Mouse (Mus musculus): ENCODE results near the gene Rab1a.
"Not testable (repeated sequence)": the region's sequence is repeated elsewhere in the genome, so short reads cannot be mapped to it uniquely, and the experiment has no call there.

Rab1a gene

GRCm38 (mm10) chr11:20221671-20222070 lies 20.4 kb downstream of the Rab1a start:
- not testable (repeated sequence) for DNase-seq

- no peak for DNase-seq
Measured at GRCm38 (mm10) chr11:20224196-20224595, 23.0 kb downstream of the Rab1a start.

- no peak for DNase-seq
Measured at GRCm38 (mm10) chr11:20225938-20226337, 24.7 kb downstream of the Rab1a start.

- DNase-seq = no peak
Measured at GRCm38 (mm10) chr11:20228666-20229065, 27.4 kb downstream of the Rab1a start.

- DNase-seq = no peak
Measured at GRCm38 (mm10) chr11:20229311-20229710, 28.1 kb downstream of the Rab1a start.

- DNase-seq = no peak
Measured at GRCm38 (mm10) chr11:20230286-20230685, 29.1 kb downstream of the Rab1a start.

GRCm38 (mm10) chr11:20231128-20231878 lies 30.1 kb downstream of the Rab1a start:
- DNase-seq = peak; percentile 73

- DNase-seq = no peak
Measured at GRCm38 (mm10) chr11:20232016-20232755, 31.0 kb downstream of the Rab1a start.

GRCm38 (mm10) chr11:20234233-20234632 lies 33.0 kb downstream of the Rab1a start:
- no peak for DNase-seq

GRCm38 (mm10) chr11:20237018-20237417 lies 35.8 kb downstream of the Rab1a start:
- no peak for DNase-seq

- no peak for DNase-seq
Measured at GRCm38 (mm10) chr11:20237976-20238375, 36.7 kb downstream of the Rab1a start.

- DNase-seq = peak; percentile 34
Measured at GRCm38 (mm10) chr11:20239279-20239861, 38.1 kb downstream of the Rab1a start.

GRCm38 (mm10) chr11:20240331-20240730 lies 39.1 kb downstream of the Rab1a start:
- no peak for DNase-seq

- DNase-seq = no peak
Measured at GRCm38 (mm10) chr11:20241311-20241710, 40.1 kb downstream of the Rab1a start.

GRCm38 (mm10) chr11:20242366-20243056 lies 41.3 kb downstream of the Rab1a start:
- no peak for DNase-seq

GRCm38 (mm10) chr11:20243214-20243913 lies 42.1 kb downstream of the Rab1a start:
- peak; percentile 58 for DNase-seq

GRCm38 (mm10) chr11:20244336-20245290 lies 43.4 kb downstream of the Rab1a start:
- DNase-seq = no peak

- no peak for DNase-seq
Measured at GRCm38 (mm10) chr11:20245316-20245715, 44.1 kb downstream of the Rab1a start.

- no peak for DNase-seq
Measured at GRCm38 (mm10) chr11:20246616-20247015, 45.4 kb downstream of the Rab1a start.

- no peak for DNase-seq
Measured at GRCm38 (mm10) chr11:20247146-20247855, 46.1 kb downstream of the Rab1a start.

- DNase-seq = no peak
Measured at GRCm38 (mm10) chr11:20248277-20248676, 47.0 kb downstream of the Rab1a start.
